Mouse (Mus musculus) heart, embryonic 11.5 days (tissue): ENCODE results near the gene Plekhg3. TPM values are rescaled to one million over a fixed set of nuclear protein-coding genes. Genes with fewer than 3 reads are reported as not detected.
A peak's percentile ranks its signal among the peaks of the same experiment; 100 is the strongest.

Experiments used
- ATAC-seq: fragments of 200-750 bp; cut with Nextera tagmentation; replicated peaks from 2 replicates; pipeline ENCODE4 v1.8.0; 2017; ENCODE audit warnings: moderate library complexity; ENCODE audit not compliant: insufficient number of reproducible peaks, low FRiP score, low TSS enrichment
- H3K27ac ChIP-seq: fragments of 300-500 bp; sonication (generic); 2 replicates; pipeline ENCODE4 v1.5.1; 2014; ENCODE audit warnings: mild to moderate bottlenecking, low read depth, low read length
- H3K27me3 ChIP-seq: fragments of 300-500 bp; sonication (generic); 2 replicates; pipeline ENCODE4 v1.6.1; 2014; ENCODE audit warnings: mild to moderate bottlenecking, low read length, mixed read lengths; ENCODE audit not compliant: control insufficient read depth, insufficient read depth
- H3K36me3 ChIP-seq: fragments of 300-500 bp; sonication (generic); 2 replicates; pipeline ENCODE4 v1.6.1; 2014; ENCODE audit warnings: mild to moderate bottlenecking, low read length, moderate library complexity, mixed read lengths; ENCODE audit not compliant: control insufficient read depth, insufficient read depth
- H3K4me1 ChIP-seq: fragments of 300-500 bp; sonication (generic); 2 replicates; pipeline ENCODE4 v1.6.1; 2014; ENCODE audit warnings: low read length; ENCODE audit not compliant: control insufficient read depth, insufficient read depth
- H3K4me2 ChIP-seq: fragments of 300-500 bp; sonication (generic); 2 replicates; pipeline ENCODE4 v1.6.1; 2014; ENCODE audit warnings: mild to moderate bottlenecking, moderate library complexity
- H3K4me3 ChIP-seq: fragments of 300-500 bp; sonication (generic); 2 replicates; pipeline ENCODE4 v1.5.1; 2014; ENCODE audit warnings: low read depth, low read length
- H3K9ac ChIP-seq: fragments of 300-500 bp; sonication (generic); 2 replicates; pipeline ENCODE4 v1.6.1; 2014; ENCODE audit warnings: mild to moderate bottlenecking, low read depth, low read length, moderate library complexity
- H3K9me3 ChIP-seq: fragments of 300-500 bp; sonication (generic); replicated peaks from 2 replicates; pipeline ENCODE4 v1.6.1; 2016; ENCODE audit warnings: low read length; ENCODE audit not compliant: control insufficient read depth
- WGBS: fragments of 180-500 bp; shearing (Covaris S2); extraction: QIAGEN DNeasy Blood & Tissue Kit; methylation state at CpG from one replicate; pipeline ENCODE4 v1.1.7; 2014; ENCODE audit not compliant: insufficient replicate concordance; 5-methylcytosine and 5-hydroxymethylcytosine counted together
- polyA plus RNA-seq: library from polyadenylated mRNA; unstranded; fragments of >200 nt; fragmentation: Nextera tagmentation; extraction: Ambion mirVana; gene quantifications from 2 replicates; pipeline ENCODE4 v1.2.1, GENCODE M21; 2014

Gene Plekhg3
- polyA plus RNA-seq: 4.4 and 5.4 TPM in 2 replicates

- no peak within 1 kb of the TSS for H3K4me3 ChIP-seq
- peaks cover 28% of the 10 kb centered on the region for H3K27me3 ChIP-seq
- peaks cover 23% of the 10 kb centered on the region for H3K4me1 ChIP-seq
- ATAC-seq: no peak
- H3K27ac ChIP-seq: no peak within 1 kb of the TSS
- H3K9ac ChIP-seq: no peak within 1 kb of the TSS
- H3K4me2 ChIP-seq: peak within 1 kb of the TSS; percentile 74
- H3K36me3 ChIP-seq: no peaks in the 10 kb centered on the region
- WGBS: 37% methylated on average over 6 of the region's 6 CpGs
- no peaks in the 10 kb centered on the region for H3K9me3 ChIP-seq
Observed at GRCm38 (mm10) chr12:76530580-76531139, at the start of gene Plekhg3. Plekhg3 (plus strand) TSS chr12:76530891.

DNA sequence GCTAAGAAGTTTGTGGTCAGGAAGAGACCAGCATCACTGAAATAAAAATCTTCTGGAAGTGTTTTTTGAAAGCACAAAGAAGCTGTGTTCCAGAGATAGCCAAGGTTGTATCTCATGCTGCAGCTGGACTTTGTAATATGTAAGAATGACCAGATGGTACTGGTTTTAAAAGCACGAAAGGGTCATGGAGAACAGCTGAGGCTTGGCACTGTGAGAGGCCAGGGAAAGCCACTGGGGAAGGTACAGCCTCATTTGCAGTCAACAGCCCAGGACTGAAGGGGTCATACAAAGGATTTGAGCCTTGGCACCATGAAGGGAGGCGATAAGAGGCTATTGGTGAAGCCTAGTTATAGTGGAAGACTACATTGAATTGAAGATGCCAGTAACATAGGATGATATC is 48.2 kb upstream of the Plekhg3 start:
- H3K9me3 ChIP-seq: no peaks in the 10 kb centered on the region
- H3K9ac ChIP-seq: no peak overlapping the region
- no peak overlapping the region for H3K4me3 ChIP-seq
- no peak overlapping the region for H3K27ac ChIP-seq
- 81% methylated on average over 2 of the region's 2 CpGs for WGBS
- H3K4me1 ChIP-seq: peaks cover 3% of the 10 kb centered on the region; the same call in 1 of the 2 replicates
- no peak for ATAC-seq
- H3K27me3 ChIP-seq: no peaks in the 10 kb centered on the region
- H3K36me3 ChIP-seq: no peaks in the 10 kb centered on the region
- H3K4me2 ChIP-seq: no peak overlapping the region

GRCm38 (mm10) chr12:76482948-76483347 is 47.7 kb upstream of the Plekhg3 start:
- H3K4me3 ChIP-seq: no peak overlapping the region
- H3K36me3 ChIP-seq: no peaks in the 10 kb centered on the region
- no peak overlapping the region for H3K27ac ChIP-seq
- no peak overlapping the region for H3K9ac ChIP-seq
- WGBS: 83% methylated on average over 2 of the region's 2 CpGs
- H3K4me1 ChIP-seq: peaks cover 3% of the 10 kb centered on the region; the same call in 1 of the 2 replicates
- ATAC-seq: no peak
- no peak overlapping the region for H3K4me2 ChIP-seq
- H3K27me3 ChIP-seq: no peaks in the 10 kb centered on the region
- no peaks in the 10 kb centered on the region for H3K9me3 ChIP-seq

DNA sequence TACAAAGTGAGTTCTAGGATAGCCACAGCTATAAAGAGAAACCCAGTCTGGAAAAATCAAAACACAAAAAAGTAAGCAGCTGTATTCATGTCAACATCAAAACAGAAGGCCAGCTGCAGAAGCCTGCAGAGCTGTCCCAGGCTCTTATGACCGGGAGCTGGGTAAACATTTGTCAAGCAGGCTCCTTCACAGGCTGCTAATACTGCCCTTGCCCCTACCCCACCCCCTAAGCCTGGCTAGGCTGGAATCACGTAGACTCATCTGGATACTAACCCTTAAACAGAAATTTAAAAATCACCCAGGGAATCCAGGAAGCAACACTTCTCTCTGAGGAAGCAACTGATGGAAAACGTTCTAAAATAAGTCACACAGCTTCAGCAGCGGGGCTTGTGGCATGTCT is 45.8 kb upstream of the Plekhg3 start:
- Histone ChIP-seq H3K9ac (no peak overlapping the region), H3K4me1 (peaks cover 3% of the 10 kb centered on the region; the same call in 1 of the 2 replicates), H3K36me3 (no peaks in the 10 kb centered on the region), H3K27me3 (no peaks in the 10 kb centered on the region), H3K4me2 (no peak overlapping the region), H3K4me3 (no peak overlapping the region), H3K27ac (no peak overlapping the region), H3K9me3 (no peaks in the 10 kb centered on the region)
- 37% methylated on average over 4 of the region's 4 CpGs for WGBS
- no peak for ATAC-seq

- WGBS: 57% methylated on average over 11 of the region's 11 CpGs
- ATAC-seq: no peak
- no peak overlapping the region for H3K27ac ChIP-seq
- H3K36me3 ChIP-seq: no peaks in the 10 kb centered on the region
- H3K4me3 ChIP-seq: no peak overlapping the region
- H3K27me3 ChIP-seq: no peaks in the 10 kb centered on the region
- peaks cover 3% of the 10 kb centered on the region; the same call in 1 of the 2 replicates for H3K4me1 ChIP-seq
- H3K9ac ChIP-seq: no peak overlapping the region
- H3K4me2 ChIP-seq: no peak overlapping the region
- H3K9me3 ChIP-seq: no peaks in the 10 kb centered on the region
Observed at GRCm38 (mm10) chr12:76485381-76485780, 45.3 kb upstream of the Plekhg3 start.

DNA sequence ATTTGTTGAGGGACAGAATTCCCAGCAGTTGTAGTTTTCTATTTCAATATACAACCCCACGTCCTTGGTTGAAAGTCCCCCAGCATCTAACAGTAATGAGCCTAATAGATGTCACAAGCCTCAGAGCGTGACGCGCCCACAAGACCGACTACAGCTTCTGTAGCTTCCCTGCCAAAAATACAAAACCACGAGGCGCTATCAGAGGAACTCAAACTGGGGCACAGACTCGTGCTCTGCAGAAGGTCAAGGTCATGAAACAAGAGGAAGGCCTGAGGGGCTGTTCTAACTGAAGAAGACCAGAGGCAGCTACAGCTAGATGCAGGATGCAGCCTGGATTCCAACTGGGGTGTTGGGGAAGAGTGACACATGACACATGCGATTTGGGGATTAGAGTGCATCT is 43.7 kb upstream of the Plekhg3 start:
- Histone ChIP-seq H3K9me3 (peaks cover 6% of the 10 kb centered on the region; the same call in 1 of the 2 replicates), H3K4me1 (peaks cover 3% of the 10 kb centered on the region; the same call in 1 of the 2 replicates), H3K9ac (0 out of 2 replicates have a peak overlapping the region, but pooled peaks have one; percentile 34), H3K4me2 (no peak overlapping the region), H3K4me3 (no peak overlapping the region), H3K27me3 (no peaks in the 10 kb centered on the region), H3K36me3 (no peaks in the 10 kb centered on the region), H3K27ac (no peak overlapping the region; the same call in 1 of the 2 replicates)
- 50% methylated on average over 9 of the region's 9 CpGs for WGBS
- ATAC-seq: no peak

DNA sequence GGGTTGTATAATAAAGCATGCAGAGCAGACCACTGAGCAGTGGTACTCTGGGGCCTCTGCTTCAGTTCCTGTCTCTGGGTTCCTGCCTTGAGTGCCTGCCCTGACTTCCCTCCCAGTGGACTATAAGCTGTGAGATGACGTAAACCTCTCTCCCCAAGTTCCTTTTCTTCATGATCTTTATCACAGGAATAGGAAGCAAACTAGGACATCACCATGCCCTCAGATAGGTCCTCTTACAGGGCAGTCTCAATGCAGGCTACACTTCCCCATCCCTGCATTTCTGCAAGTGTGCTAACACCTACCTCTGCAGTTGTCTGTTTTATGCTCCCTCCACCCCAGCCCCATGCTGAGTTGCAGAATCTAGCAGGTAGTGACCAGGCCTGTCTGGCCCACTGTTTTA is 39.9 kb upstream of the Plekhg3 start:
- Histone ChIP-seq H3K36me3 (no peaks in the 10 kb centered on the region), H3K27ac (no peak overlapping the region), H3K4me1 (0 out of 2 replicates have a peak, but pooled peaks cover 3% of the 10 kb centered on the region), H3K27me3 (no peaks in the 10 kb centered on the region), H3K9ac (no peak overlapping the region), H3K4me2 (no peak overlapping the region), H3K9me3 (peaks cover 6% of the 10 kb centered on the region; the same call in 1 of the 2 replicates), H3K4me3 (no peak overlapping the region)
- no peak for ATAC-seq
- 57% methylated on average over 1 of the region's 1 CpGs for WGBS

DNA sequence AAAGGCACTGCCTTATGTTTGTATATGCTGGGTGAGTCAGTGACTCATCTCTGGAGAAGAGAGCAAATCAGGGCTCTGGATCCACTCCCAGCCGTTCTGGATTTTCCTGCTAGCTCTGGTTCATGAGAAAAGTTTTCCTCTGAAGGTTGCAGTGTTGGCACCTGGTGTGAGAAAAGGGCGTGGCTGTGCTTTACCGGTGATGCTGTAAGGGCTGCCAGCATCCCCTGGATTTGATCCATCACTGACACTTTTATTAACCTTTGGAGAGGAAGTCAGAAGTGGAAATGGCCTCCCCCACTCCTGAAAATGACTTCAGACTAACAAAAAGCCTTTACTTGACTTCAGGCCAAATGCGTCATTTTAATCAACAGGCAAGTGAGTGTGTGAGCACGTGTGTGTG is 37.2 kb upstream of the Plekhg3 start:
- ATAC-seq: no peak
- Histone ChIP-seq H3K27me3 (no peaks in the 10 kb centered on the region), H3K27ac (no peak overlapping the region), H3K9me3 (peaks cover 6% of the 10 kb centered on the region; the same call in 1 of the 2 replicates), H3K4me2 (no peak overlapping the region), H3K4me3 (no peak overlapping the region), H3K4me1 (no peaks in the 10 kb centered on the region), H3K36me3 (no peaks in the 10 kb centered on the region), H3K9ac (no peak overlapping the region)
- 54% methylated on average over 5 of the region's 5 CpGs for WGBS

DNA sequence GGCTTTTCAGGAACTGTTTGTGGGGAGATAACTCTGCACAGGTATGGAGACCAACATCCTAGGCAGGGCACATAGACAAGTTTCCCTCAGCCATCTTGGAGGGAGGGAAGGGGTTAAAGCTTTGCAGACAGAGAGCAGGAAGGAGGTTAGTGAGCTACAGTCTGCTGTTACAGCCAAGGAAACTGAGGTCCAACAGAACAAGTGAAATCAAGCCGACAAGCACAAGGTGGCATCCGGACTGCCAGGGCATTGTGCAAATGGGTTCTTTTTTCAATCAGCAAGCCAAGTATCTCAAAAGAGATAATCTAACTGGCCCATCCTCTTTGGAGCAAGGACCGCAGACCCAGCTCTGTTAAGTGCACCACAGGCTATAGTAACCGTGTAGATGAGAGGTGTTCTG is 35.3 kb upstream of the Plekhg3 start:
- WGBS: 57% methylated on average over 4 of the region's 4 CpGs

More for the DNA sequence above, 35.3 kb upstream of the Plekhg3 start:
- no peaks in the 10 kb centered on the region for H3K36me3 ChIP-seq
- H3K9me3 ChIP-seq: peaks cover 6% of the 10 kb centered on the region; the same call in 1 of the 2 replicates
- H3K4me2 ChIP-seq: no peak overlapping the region
- no peak overlapping the region for H3K4me3 ChIP-seq
- H3K9ac ChIP-seq: no peak overlapping the region
- no peaks in the 10 kb centered on the region for H3K27me3 ChIP-seq
- no peak overlapping the region for H3K27ac ChIP-seq
- no peak for ATAC-seq
- H3K4me1 ChIP-seq: no peaks in the 10 kb centered on the region
